Mouse (Mus musculus): Measurements from ENCODE around the gene Hsf2bp. TPM values are rescaled to one million over a fixed set of nuclear protein-coding genes. Genes with fewer than 3 reads are reported as not detected.
A peak's percentile ranks its signal among the peaks of the same experiment; 100 is the strongest.

Hsf2bp gene
- polyA plus RNA-seq, 1 experiment = not detected

- H3K4me3 ChIP-seq (ENCODE audit: insufficient read depth, low read depth, low read length) = no peak overlapping the region
- H3K27ac ChIP-seq (replicated peaks; ENCODE audit: low read depth, low read length) = no peak overlapping the region
- peaks cover 3% of the 10 kb centered on the region; the same call in 1 of the 2 replicates for H3K4me1 ChIP-seq (ENCODE audit: control insufficient read depth, insufficient read depth, insufficient read length, low read length)
Measured at GRCm38 (mm10) chr17:32050609-32051008, 14.5 kb upstream of the Hsf2bp start.

- no peak overlapping the region for H3K4me3 ChIP-seq (ENCODE audit: insufficient read depth, low read depth, low read length)
- peaks cover 3% of the 10 kb centered on the region; the same call in 1 of the 2 replicates for H3K4me1 ChIP-seq (ENCODE audit: control insufficient read depth, insufficient read depth, insufficient read length, low read length)
- no peak overlapping the region for H3K27ac ChIP-seq (replicated peaks; ENCODE audit: low read depth, low read length)
Measured at GRCm38 (mm10) chr17:32049914-32050313, 13.8 kb upstream of the Hsf2bp start.

GRCm38 (mm10) chr17:32048351-32048750 is 12.2 kb upstream of the Hsf2bp start:
- peaks cover 3% of the 10 kb centered on the region; the same call in 1 of the 2 replicates for H3K4me1 ChIP-seq (ENCODE audit: control insufficient read depth, insufficient read depth, insufficient read length, low read length)
- H3K4me3 ChIP-seq (ENCODE audit: insufficient read depth, low read depth, low read length) = no peak overlapping the region
- H3K27ac ChIP-seq (replicated peaks; ENCODE audit: low read depth, low read length) = no peak overlapping the region

- Histone ChIP-seq H3K4me1 (ENCODE audit: control insufficient read depth, insufficient read depth, insufficient read length, low read length) (no peaks in the 10 kb centered on the region), H3K27ac (replicated peaks; ENCODE audit: low read depth, low read length) (no peak overlapping the region), H3K4me3 (ENCODE audit: insufficient read depth, low read depth, low read length) (no peak overlapping the region)
Measured at GRCm38 (mm10) chr17:32046541-32046940, 10.4 kb upstream of the Hsf2bp start.

GRCm38 (mm10) chr17:32040263-32040662 is 4.1 kb upstream of the Hsf2bp start:
- Histone ChIP-seq H3K4me1 (ENCODE audit: control insufficient read depth, insufficient read depth, insufficient read length, low read length) (peaks cover 3% of the 10 kb centered on the region; the same call in 1 of the 2 replicates), H3K27ac (replicated peaks; ENCODE audit: low read depth, low read length) (no peak overlapping the region), H3K4me3 (ENCODE audit: insufficient read depth, low read depth, low read length) (no peak overlapping the region)

GRCm38 (mm10) chr17:32036509-32037438 is 625 bp upstream of the Hsf2bp start:
- Histone ChIP-seq H3K27ac (replicated peaks; ENCODE audit: low read depth, low read length) (no peak overlapping the region), H3K4me1 (ENCODE audit: control insufficient read depth, insufficient read depth, insufficient read length, low read length) (peaks cover 3% of the 10 kb centered on the region; the same call in 1 of the 2 replicates), H3K4me3 (ENCODE audit: insufficient read depth, low read depth, low read length) (peak overlapping the region; percentile 97)

GRCm38 (mm10) chr17:32034322-32034721 is 1.8 kb downstream of the Hsf2bp start:
- H3K4me3 ChIP-seq (ENCODE audit: insufficient read depth, low read depth, low read length) = no peak overlapping the region
- peaks cover 3% of the 10 kb centered on the region; the same call in 1 of the 2 replicates for H3K4me1 ChIP-seq (ENCODE audit: control insufficient read depth, insufficient read depth, insufficient read length, low read length)
- no peak overlapping the region for H3K27ac ChIP-seq (replicated peaks; ENCODE audit: low read depth, low read length)

- no peak overlapping the region for H3K4me3 ChIP-seq (ENCODE audit: insufficient read depth, low read depth, low read length)
- H3K27ac ChIP-seq (replicated peaks; ENCODE audit: low read depth, low read length) = no peak overlapping the region
- no peaks in the 10 kb centered on the region for H3K4me1 ChIP-seq (ENCODE audit: control insufficient read depth, insufficient read depth, insufficient read length, low read length)
Measured at GRCm38 (mm10) chr17:32031684-32032083, 4.5 kb downstream of the Hsf2bp start.

- Histone ChIP-seq H3K4me1 (ENCODE audit: control insufficient read depth, insufficient read depth, insufficient read length, low read length) (no peaks in the 10 kb centered on the region), H3K27ac (replicated peaks; ENCODE audit: low read depth, low read length) (no peak overlapping the region), H3K4me3 (ENCODE audit: insufficient read depth, low read depth, low read length) (no peak overlapping the region)
Measured at GRCm38 (mm10) chr17:32028301-32028700, 7.8 kb downstream of the Hsf2bp start.

GRCm38 (mm10) chr17:32027666-32028065 is 8.5 kb downstream of the Hsf2bp start:
- Histone ChIP-seq H3K4me3 (ENCODE audit: insufficient read depth, low read depth, low read length) (no peak overlapping the region), H3K4me1 (ENCODE audit: control insufficient read depth, insufficient read depth, insufficient read length, low read length) (no peaks in the 10 kb centered on the region), H3K27ac (replicated peaks; ENCODE audit: low read depth, low read length) (no peak overlapping the region)

GRCm38 (mm10) chr17:32025386-32025785 is 10.8 kb downstream of the Hsf2bp start:
- Histone ChIP-seq H3K4me1 (ENCODE audit: control insufficient read depth, insufficient read depth, insufficient read length, low read length) (no peaks in the 10 kb centered on the region), H3K27ac (replicated peaks; ENCODE audit: low read depth, low read length) (no peak overlapping the region), H3K4me3 (ENCODE audit: insufficient read depth, low read depth, low read length) (no peak overlapping the region)

GRCm38 (mm10) chr17:32024671-32025073 is 11.5 kb downstream of the Hsf2bp start:
- Histone ChIP-seq H3K4me1 (ENCODE audit: control insufficient read depth, insufficient read depth, insufficient read length, low read length) (no peaks in the 10 kb centered on the region), H3K27ac (replicated peaks; ENCODE audit: low read depth, low read length) (no peak overlapping the region), H3K4me3 (ENCODE audit: insufficient read depth, low read depth, low read length) (no peak overlapping the region)

- Histone ChIP-seq H3K4me3 (ENCODE audit: insufficient read depth, low read depth, low read length) (no peak overlapping the region), H3K4me1 (ENCODE audit: control insufficient read depth, insufficient read depth, insufficient read length, low read length) (no peaks in the 10 kb centered on the region), H3K27ac (replicated peaks; ENCODE audit: low read depth, low read length) (no peak overlapping the region)
Measured at GRCm38 (mm10) chr17:32023088-32023487, 13.1 kb downstream of the Hsf2bp start.

- Histone ChIP-seq H3K4me3 (ENCODE audit: insufficient read depth, low read depth, low read length) (no peak overlapping the region), H3K4me1 (ENCODE audit: control insufficient read depth, insufficient read depth, insufficient read length, low read length) (no peaks in the 10 kb centered on the region), H3K27ac (replicated peaks; ENCODE audit: low read depth, low read length) (no peak overlapping the region)
Measured at GRCm38 (mm10) chr17:32022551-32022950, 13.6 kb downstream of the Hsf2bp start.

GRCm38 (mm10) chr17:32021981-32022380 is 14.2 kb downstream of the Hsf2bp start:
- Histone ChIP-seq H3K27ac (replicated peaks; ENCODE audit: low read depth, low read length) (no peak overlapping the region), H3K4me1 (ENCODE audit: control insufficient read depth, insufficient read depth, insufficient read length, low read length) (no peaks in the 10 kb centered on the region), H3K4me3 (ENCODE audit: insufficient read depth, low read depth, low read length) (no peak overlapping the region)

Measured in brown adipose tissue, adult 24 weeks (tissue).